Mouse (Mus musculus): Measurements from ENCODE around the gene 6430548M08Rik.

DNA sequence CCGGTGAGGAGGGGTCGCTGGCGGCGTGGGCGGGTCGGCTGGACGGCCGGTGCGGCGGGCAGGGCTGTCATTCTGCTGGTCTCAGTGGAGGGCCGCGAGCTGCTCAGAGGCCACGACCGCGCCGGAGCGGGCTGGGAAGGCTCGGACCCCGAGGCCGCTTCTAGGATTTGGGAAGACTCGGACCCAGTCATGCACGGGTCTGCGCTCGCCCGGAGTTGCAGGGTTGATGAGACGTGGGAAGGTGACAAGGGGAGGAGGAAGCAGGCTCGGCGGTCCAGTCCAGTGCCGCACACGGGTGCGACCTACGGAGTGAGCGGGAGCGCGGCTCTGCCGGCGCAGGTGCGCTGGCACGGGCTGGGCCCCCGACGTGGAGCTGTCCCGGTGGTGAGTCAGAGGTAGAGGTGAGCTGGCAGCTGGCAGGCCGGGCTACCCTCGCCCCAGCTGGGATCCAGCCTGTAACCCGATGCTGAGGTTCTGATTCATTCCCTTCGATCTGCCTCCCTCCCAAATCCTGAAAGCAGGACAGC is 426 bp downstream of the 6430548M08Rik start:
- no peak for TF ChIP-seq CTCF (conservative IDR thresholded peaks at IDR 0.05; ENCODE audit: insufficient read depth, insufficient read length, low read depth, low read length)
- no peak for TF ChIP-seq POLR2A (IDR thresholded peaks at IDR 0.05; ENCODE audit: low read depth, low read length)
